Mouse (Mus musculus) heart, embryonic 11.5 days (tissue): Measurements from ENCODE around the gene Adamts9. TPM values are rescaled to one million over a fixed set of nuclear protein-coding genes. Genes with fewer than 3 reads are reported as not detected.

Source experiments
- ATAC-seq: fragments of 200-750 bp; cut with Nextera tagmentation; replicated peaks from 2 replicates; pipeline ENCODE4 v1.8.0; 2017; ENCODE audit warnings: moderate library complexity; ENCODE audit not compliant: insufficient number of reproducible peaks, low FRiP score, low TSS enrichment
- H3K27ac ChIP-seq: fragments of 300-500 bp; sonication (generic); 2 replicates; pipeline ENCODE4 v1.5.1; 2014; ENCODE audit warnings: mild to moderate bottlenecking, low read depth, low read length
- H3K27me3 ChIP-seq: fragments of 300-500 bp; sonication (generic); 2 replicates; pipeline ENCODE4 v1.6.1; 2014; ENCODE audit warnings: mild to moderate bottlenecking, low read length, mixed read lengths; ENCODE audit not compliant: control insufficient read depth, insufficient read depth
- H3K36me3 ChIP-seq: fragments of 300-500 bp; sonication (generic); 2 replicates; pipeline ENCODE4 v1.6.1; 2014; ENCODE audit warnings: mild to moderate bottlenecking, low read length, moderate library complexity, mixed read lengths; ENCODE audit not compliant: control insufficient read depth, insufficient read depth
- H3K4me1 ChIP-seq: fragments of 300-500 bp; sonication (generic); 2 replicates; pipeline ENCODE4 v1.6.1; 2014; ENCODE audit warnings: low read length; ENCODE audit not compliant: control insufficient read depth, insufficient read depth
- H3K4me2 ChIP-seq: fragments of 300-500 bp; sonication (generic); 2 replicates; pipeline ENCODE4 v1.6.1; 2014; ENCODE audit warnings: mild to moderate bottlenecking, moderate library complexity
- H3K4me3 ChIP-seq: fragments of 300-500 bp; sonication (generic); 2 replicates; pipeline ENCODE4 v1.5.1; 2014; ENCODE audit warnings: low read depth, low read length
- H3K9ac ChIP-seq: fragments of 300-500 bp; sonication (generic); 2 replicates; pipeline ENCODE4 v1.6.1; 2014; ENCODE audit warnings: mild to moderate bottlenecking, low read depth, low read length, moderate library complexity
- H3K9me3 ChIP-seq: fragments of 300-500 bp; sonication (generic); replicated peaks from 2 replicates; pipeline ENCODE4 v1.6.1; 2016; ENCODE audit warnings: low read length; ENCODE audit not compliant: control insufficient read depth
- WGBS: fragments of 180-500 bp; shearing (Covaris S2); extraction: QIAGEN DNeasy Blood & Tissue Kit; methylation state at CpG from one replicate; pipeline ENCODE4 v1.1.7; 2014; ENCODE audit not compliant: insufficient replicate concordance; 5-methylcytosine and 5-hydroxymethylcytosine counted together
- polyA plus RNA-seq: library from polyadenylated mRNA; unstranded; fragments of >200 nt; fragmentation: Nextera tagmentation; extraction: Ambion mirVana; gene quantifications from 2 replicates; pipeline ENCODE4 v1.2.1, GENCODE M21; 2014

The Adamts9 gene
- polyA plus RNA-seq, 1 experiment from 2014 or later: 9.6 TPM

DNA sequence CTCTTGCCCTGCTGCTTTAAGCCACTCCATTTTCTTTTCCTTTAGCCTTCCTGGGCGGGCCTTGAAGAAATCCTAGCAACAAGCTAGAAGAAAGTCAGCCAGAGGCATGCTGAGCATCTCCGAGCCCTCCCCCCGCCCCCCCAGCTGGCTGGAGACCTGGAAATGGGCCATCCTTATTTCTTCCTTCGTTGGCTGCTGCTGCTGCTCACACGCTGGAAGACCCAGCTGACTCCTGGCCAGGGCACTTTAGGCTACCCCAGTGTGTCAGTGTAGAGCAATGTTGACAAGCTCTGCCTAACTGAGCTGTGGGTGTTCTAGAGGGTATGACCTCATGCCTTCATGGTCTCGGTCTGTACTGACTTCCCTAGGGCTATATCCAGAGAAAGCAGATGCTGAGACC is 140.1 kb downstream of the Adamts9 start:
- Histone ChIP-seq H3K4me3 (no peak overlapping the region), H3K27ac (0 out of 2 replicates have a peak overlapping the region, but pooled peaks have one; percentile 22), H3K4me1 (peaks cover 6% of the 10 kb centered on the region), H3K4me2 (no peak overlapping the region; the same call in 1 of the 2 replicates), H3K9me3 (no peaks in the 10 kb centered on the region), H3K9ac (no peak overlapping the region), H3K36me3 (0 out of 2 replicates have a peak, but pooled peaks cover 3% of the 10 kb centered on the region), H3K27me3 (no peaks in the 10 kb centered on the region)
- 52% methylated on average over 6 of the region's 6 CpGs for WGBS
- ATAC-seq: no peak

DNA sequence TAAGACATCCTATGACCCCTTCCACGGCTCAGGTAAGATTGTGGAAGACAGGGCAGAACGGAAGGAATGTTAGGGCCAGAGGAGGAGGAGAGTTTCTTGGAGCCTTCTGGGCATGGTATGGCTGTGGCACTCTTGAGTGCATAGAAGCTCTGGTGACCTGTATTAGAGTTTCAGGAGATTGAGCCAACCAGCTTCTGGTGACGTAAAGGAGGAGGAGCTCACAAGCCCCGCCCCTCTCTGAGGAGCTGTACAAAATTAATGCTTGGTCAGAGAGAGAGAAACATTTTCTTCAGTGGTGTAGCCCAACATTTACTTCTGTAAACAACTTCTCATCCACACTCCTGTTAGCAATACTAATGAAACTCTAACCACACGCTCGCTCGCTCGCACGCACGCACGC is 140.9 kb downstream of the Adamts9 start:
- H3K4me3 ChIP-seq: no peak overlapping the region
- no peak overlapping the region for H3K4me2 ChIP-seq
- no peak overlapping the region for H3K27ac ChIP-seq
- WGBS: 92% methylated on average over 11 of the region's 11 CpGs
- ATAC-seq: no peak
- H3K9me3 ChIP-seq: no peaks in the 10 kb centered on the region
- peaks cover 6% of the 10 kb centered on the region for H3K4me1 ChIP-seq
- H3K36me3 ChIP-seq: 0 out of 2 replicates have a peak, but pooled peaks cover 3% of the 10 kb centered on the region
- no peaks in the 10 kb centered on the region for H3K27me3 ChIP-seq
- no peak overlapping the region for H3K9ac ChIP-seq

DNA sequence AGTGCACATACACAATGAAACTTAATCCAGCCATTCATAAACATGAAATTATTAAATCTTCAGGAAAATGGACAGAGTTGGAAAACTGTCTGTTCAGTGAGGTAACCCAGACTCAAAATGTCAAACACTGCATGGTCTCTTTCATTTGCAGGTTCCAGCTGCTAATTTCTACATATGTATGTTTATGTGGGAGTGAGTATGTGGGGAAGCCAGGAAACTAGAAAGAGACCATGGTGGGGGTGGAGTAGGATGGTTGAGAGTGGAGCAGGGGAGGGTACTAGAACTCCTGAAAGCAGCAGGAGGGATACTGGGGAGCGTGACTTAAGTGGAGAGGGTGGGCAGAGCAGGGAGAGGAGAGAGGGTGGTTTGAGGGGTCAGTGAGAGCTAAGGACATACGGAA is 141.8 kb downstream of the Adamts9 start:
- Histone ChIP-seq H3K27ac (no peak overlapping the region), H3K4me2 (no peak overlapping the region), H3K9me3 (no peaks in the 10 kb centered on the region), H3K4me3 (no peak overlapping the region), H3K9ac (no peak overlapping the region), H3K36me3 (0 out of 2 replicates have a peak, but pooled peaks cover 3% of the 10 kb centered on the region), H3K4me1 (peaks cover 6% of the 10 kb centered on the region), H3K27me3 (no peaks in the 10 kb centered on the region)
- WGBS: 79% methylated on average over 2 of the region's 2 CpGs
- ATAC-seq: no peak

DNA sequence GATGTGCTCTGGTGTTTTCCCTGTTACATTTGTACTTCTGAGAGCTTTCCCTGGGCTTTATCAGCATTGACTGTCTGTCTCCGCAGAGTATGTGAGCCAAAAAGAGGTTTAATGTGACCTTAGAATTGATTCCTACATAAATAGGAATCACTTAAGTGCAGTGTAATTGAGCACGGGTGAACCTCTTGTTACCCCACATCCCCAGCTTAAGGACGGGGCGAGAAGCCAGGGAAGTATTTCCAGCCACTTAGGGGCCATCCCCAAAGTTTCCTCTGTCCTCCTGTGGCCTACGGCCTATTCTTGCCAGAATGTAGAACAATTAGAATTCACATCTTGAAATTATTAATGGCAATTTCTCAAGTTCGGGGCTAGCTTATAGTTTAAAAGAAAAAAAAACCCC is 149.5 kb downstream of the Adamts9 start:
- 78% methylated on average over 6 of the region's 6 CpGs for WGBS
- Histone ChIP-seq H3K4me2 (no peak overlapping the region), H3K36me3 (peaks cover 7% of the 10 kb centered on the region), H3K27ac (no peak overlapping the region), H3K4me3 (no peak overlapping the region), H3K27me3 (no peaks in the 10 kb centered on the region), H3K9ac (no peak overlapping the region), H3K4me1 (no peaks in the 10 kb centered on the region), H3K9me3 (no peaks in the 10 kb centered on the region)
- ATAC-seq: no peak

DNA sequence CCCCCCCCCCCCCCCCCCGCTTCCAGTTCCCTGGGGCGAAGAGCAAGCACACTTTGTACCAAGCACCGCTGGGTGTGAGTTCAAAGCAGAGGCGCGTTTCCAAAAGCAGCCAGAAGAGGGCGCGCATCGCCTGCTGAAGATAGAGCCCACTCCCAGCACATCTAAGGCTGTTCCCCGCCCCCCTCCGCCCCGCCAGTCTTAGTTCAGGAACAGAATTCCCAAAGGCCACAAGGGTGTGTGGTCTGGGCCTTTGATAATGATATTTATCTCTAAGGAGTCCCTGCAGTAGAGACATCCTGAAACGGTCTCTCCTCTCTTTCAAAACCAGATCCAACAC is 155.9 kb downstream of the Adamts9 start:
- H3K9ac ChIP-seq: peak overlapping the region; percentile 56; the same call in 1 of the 2 replicates
- WGBS: 1% methylated on average over 12 of the region's 12 CpGs
- ATAC-seq: peak; percentile 59; the same call in 1 of the 2 replicates

DNA sequence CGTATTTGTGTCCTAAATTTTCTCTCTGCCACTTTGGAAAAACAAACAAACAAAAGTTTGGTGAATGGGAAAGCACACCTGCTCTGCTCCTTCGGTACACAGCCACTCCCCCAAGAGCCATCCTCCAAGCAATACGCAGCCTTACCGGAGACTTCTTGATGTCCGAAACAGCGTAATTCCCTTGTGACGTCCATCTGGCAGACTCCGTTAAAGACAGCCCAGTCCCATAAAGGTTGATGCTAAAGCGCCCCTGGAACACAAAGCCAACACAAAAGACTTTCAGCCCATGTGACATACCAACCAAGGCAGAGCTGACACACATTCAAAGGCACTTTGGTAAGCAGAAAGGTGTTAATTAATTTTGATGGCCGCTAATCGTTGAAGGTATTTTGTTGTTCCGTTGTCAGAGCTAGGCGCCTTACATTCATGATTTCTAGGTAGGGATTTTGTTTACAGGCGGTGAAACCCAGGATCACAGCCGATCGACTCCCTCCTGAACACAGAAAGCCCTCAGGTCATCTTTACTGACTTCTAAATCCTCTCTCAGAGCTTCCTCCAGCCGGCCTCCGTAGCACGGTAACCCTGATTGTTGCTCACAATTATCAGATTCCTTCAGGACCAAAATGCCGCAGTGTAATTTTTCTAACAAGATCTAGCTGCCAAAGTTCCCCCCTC is 156.5 kb downstream of the Adamts9 start:
- no peaks in the 10 kb centered on the region for H3K9me3 ChIP-seq
- H3K27me3 ChIP-seq: no peaks in the 10 kb centered on the region
- peak overlapping the region; percentile 30 for H3K4me3 ChIP-seq
- H3K36me3 ChIP-seq: no peaks in the 10 kb centered on the region; the same call in 1 of the 2 replicates
- peak overlapping the region; percentile 62 for H3K4me2 ChIP-seq
- no peak for ATAC-seq
- WGBS: 12% methylated on average over 20 of the region's 20 CpGs
- peak overlapping the region; percentile 56; the same call in 1 of the 2 replicates for H3K9ac ChIP-seq
- H3K27ac ChIP-seq: no peak overlapping the region
- no peaks in the 10 kb centered on the region for H3K4me1 ChIP-seq

More for the DNA sequence above, 155.9 kb downstream of the Adamts9 start:
- Histone ChIP-seq H3K27ac (no peak overlapping the region), H3K4me1 (no peaks in the 10 kb centered on the region), H3K9me3 (no peaks in the 10 kb centered on the region), H3K36me3 (no peaks in the 10 kb centered on the region; the same call in 1 of the 2 replicates), H3K4me2 (peak overlapping the region; percentile 62), H3K4me3 (peak overlapping the region; percentile 30), H3K27me3 (no peaks in the 10 kb centered on the region)

DNA sequence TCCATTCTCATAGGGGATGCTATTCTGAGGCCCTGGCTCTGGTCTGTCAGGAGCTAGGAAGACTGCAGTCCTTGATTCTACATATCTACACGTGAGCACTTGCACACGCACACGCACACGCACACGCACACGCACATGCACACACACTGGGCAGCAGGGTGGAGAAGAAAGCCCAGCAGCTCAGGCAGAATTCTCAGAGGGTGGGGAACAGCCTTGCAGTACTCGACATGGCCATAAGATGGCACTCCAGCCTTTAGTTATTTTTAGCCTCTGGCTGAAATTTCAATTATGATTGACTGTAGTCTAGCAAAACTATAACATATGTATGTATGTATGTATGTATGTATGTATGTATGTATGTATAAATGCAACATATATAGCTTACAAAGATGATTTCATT is 158.5 kb downstream of the Adamts9 start:
- H3K4me1 ChIP-seq: no peaks in the 10 kb centered on the region
- ATAC-seq: no peak
- no peak overlapping the region for H3K4me3 ChIP-seq
- no peak overlapping the region for H3K4me2 ChIP-seq
- no peak overlapping the region for H3K27ac ChIP-seq
- no peaks in the 10 kb centered on the region for H3K36me3 ChIP-seq
- no peaks in the 10 kb centered on the region for H3K27me3 ChIP-seq
- WGBS: 24% methylated on average over 7 of the region's 7 CpGs
- no peak overlapping the region for H3K9ac ChIP-seq
- no peaks in the 10 kb centered on the region for H3K9me3 ChIP-seq

DNA sequence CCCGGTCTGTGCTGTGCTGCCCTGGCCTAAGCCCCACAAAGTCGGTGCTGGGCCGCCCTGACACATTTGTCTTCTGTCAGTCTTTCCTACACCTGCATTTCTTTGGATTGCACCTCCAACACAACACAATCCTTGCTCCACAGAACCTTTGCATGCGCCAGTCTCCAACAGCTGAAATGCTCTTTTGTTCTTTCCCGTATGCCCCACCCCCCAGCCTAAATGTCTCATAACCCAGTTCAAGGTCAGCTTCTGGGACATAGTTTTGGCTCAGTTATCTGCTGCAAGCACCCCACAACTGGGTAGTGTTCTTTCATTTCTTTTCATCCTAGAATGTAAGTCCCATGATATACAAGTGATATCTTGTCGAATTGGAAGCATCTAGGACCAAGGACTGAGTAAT is 161.8 kb downstream of the Adamts9 start:
- H3K4me1 ChIP-seq: no peaks in the 10 kb centered on the region
- H3K27ac ChIP-seq: no peak overlapping the region
- ATAC-seq: no peak
- no peak overlapping the region for H3K4me2 ChIP-seq
- H3K9me3 ChIP-seq: no peaks in the 10 kb centered on the region
- H3K9ac ChIP-seq: no peak overlapping the region
- H3K27me3 ChIP-seq: no peaks in the 10 kb centered on the region
- H3K36me3 ChIP-seq: no peaks in the 10 kb centered on the region
- no peak overlapping the region for H3K4me3 ChIP-seq
- 84% methylated on average over 6 of the region's 6 CpGs for WGBS

DNA sequence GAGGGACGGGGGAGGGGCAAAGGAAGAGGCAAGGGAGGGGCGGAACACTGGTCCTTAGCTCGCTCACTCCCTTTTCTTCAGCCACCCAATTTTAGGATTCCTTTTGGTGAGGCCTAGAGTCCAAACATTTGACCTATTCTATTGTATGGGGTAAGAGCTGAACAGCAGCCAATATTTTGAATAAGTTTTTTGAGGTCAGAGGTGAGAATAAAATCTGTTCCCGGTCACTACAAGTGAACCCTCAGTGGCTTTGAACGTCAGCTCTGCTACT is 163.4 kb downstream of the Adamts9 start:
- no peaks in the 10 kb centered on the region for H3K36me3 ChIP-seq
- H3K27ac ChIP-seq: no peak overlapping the region
- no peak overlapping the region for H3K4me2 ChIP-seq
- H3K9ac ChIP-seq: no peak overlapping the region
- no peaks in the 10 kb centered on the region for H3K4me1 ChIP-seq
- H3K27me3 ChIP-seq: no peaks in the 10 kb centered on the region
- WGBS: 39% methylated on average over 5 of the region's 5 CpGs
- H3K4me3 ChIP-seq: no peak overlapping the region
- ATAC-seq: no peak
- no peaks in the 10 kb centered on the region for H3K9me3 ChIP-seq
